Mouse (Mus musculus): ENCODE measurements around the gene Fam184a.

GRCm38 (mm10) chr10:53679690-53680557 is 71.0 kb downstream of the Fam184a start:
- no peak for TF ChIP-seq CTCF (IDR thresholded peaks at IDR 0.05; ENCODE audit: control insufficient read depth, insufficient read depth, insufficient read length)
- no peak for TF ChIP-seq MAX (IDR thresholded peaks at IDR 0.05)
- TF ChIP-seq MYOD1 (IDR thresholded peaks at IDR 0.05; ENCODE audit: control insufficient read depth, insufficient read length, low read depth) = no peak
- TF ChIP-seq MYOG (IDR thresholded peaks at IDR 0.05; ENCODE audit: control insufficient read depth, extremely low read depth, insufficient read length) = no peak

Measured in C2C12 (cell line).